Comparison of ENCODE assay signal across 16 mouse cellular contexts in the genomic region with DNA sequence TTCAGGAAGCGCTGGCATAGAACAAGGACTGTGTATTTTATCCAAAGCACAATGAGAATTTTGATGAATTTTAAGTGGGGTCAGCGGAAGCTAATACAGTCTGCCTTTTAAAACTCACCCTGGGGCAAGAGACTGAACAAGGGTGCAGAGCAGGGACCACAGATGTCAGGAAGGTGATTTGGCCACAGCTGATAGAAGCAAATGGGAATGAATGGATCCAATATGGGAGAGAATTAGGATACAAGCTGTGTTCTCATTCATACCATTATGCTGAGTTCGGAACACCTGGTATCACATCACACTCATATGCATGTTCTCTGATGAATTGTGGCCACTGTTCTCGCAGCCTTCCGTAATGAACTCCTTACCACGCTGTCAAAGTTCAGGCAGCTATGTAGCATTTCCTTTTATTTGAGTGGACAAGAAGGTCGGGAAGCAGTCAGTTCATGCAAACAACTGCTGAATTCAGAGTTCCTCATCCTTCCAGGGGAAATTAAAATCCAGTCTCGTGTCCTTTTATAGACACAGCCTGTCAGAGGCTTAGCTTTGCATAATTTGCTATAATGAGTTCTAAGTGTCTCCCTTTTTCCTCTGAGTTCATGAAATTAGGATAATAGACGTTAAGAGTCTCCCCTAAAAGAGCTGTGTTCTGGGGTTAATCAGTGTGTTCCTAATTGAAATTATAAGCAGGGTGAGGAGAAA.
DNase-seq lines count a peak whose midpoint lies in the region; ATAC-seq lines count a peak whose summit lies in the region.
"Had no signal": no experiment of that assay in that cellular context is flagged by ENCODE, and none has a peak within 500 bp of the region (broad histone marks: within the 10 kb centered on the region; RNA-seq: fewer than 3 reads in every experiment).

No protein-coding gene starts in this region.

- H3K9me3 ChIP-seq in forebrain, embryonic 11.5 days (ENCODE audit: control insufficient read depth, low read length): no peaks in the 10 kb centered on the region
- H3K9me3 ChIP-seq in forebrain, embryonic 10.5 days: no peaks in the 10 kb centered on the region
- H3K9me3 ChIP-seq in embryonic facial prominence, embryonic 11.5 days (replicated peaks; ENCODE audit: control insufficient read depth, low read length): no peaks in the 10 kb centered on the region
- H3K9me3 ChIP-seq in hindbrain, embryonic 13.5 days: no peaks in the 10 kb centered on the region
- H3K9me3 ChIP-seq in midbrain, embryonic 16.5 days (replicated peaks; ENCODE audit: control insufficient read depth, low read length, poor library complexity, severe bottlenecking): no peaks in the 10 kb centered on the region
- H3K9me3 ChIP-seq: limb, embryonic 12.5 days; neural tube, embryonic 13.5 days had no signal

- no peak overlapping the region for H3K4me2 ChIP-seq in forebrain, embryonic 11.5 days (ENCODE audit: low read depth, low read length, severe bottlenecking)
- no peak overlapping the region for H3K4me2 ChIP-seq in embryonic facial prominence, embryonic 11.5 days (ENCODE audit: low read depth, low read length)
- no peak overlapping the region for H3K4me2 ChIP-seq in hindbrain, embryonic 13.5 days
- no peak overlapping the region for H3K4me2 ChIP-seq in midbrain, embryonic 16.5 days (ENCODE audit: low read length)
- H3K4me2 ChIP-seq: limb, embryonic 12.5 days; neural tube, embryonic 13.5 days had no signal

- no peaks in the 10 kb centered on the region for H3K27me3 ChIP-seq in forebrain, embryonic 11.5 days (ENCODE audit: control insufficient read depth, insufficient read depth, low read length)
- no peaks in the 10 kb centered on the region for H3K27me3 ChIP-seq in forebrain, embryonic 10.5 days (ENCODE audit: poor library complexity, severe bottlenecking)
- no peaks in the 10 kb centered on the region for H3K27me3 ChIP-seq in embryonic facial prominence, embryonic 11.5 days (ENCODE audit: control insufficient read depth, insufficient read depth, low read length)
- H3K27me3 ChIP-seq in hindbrain, embryonic 13.5 days: no peaks in the 10 kb centered on the region
- no peaks in the 10 kb centered on the region for H3K27me3 ChIP-seq in midbrain, embryonic 16.5 days (ENCODE audit: control insufficient read depth, insufficient read depth, low read depth, low read length)
- H3K27me3 ChIP-seq: limb, embryonic 12.5 days; neural tube, embryonic 13.5 days had no signal

- DNase-seq in forebrain, embryonic 11.5 days (ENCODE audit: low spot score): no peak
- no peak for DNase-seq in forebrain, embryonic 10.5 days (ENCODE audit: extremely low spot score, low spot score)
- DNase-seq in embryonic facial prominence, embryonic 11.5 days (ENCODE audit: low spot score): peak; percentile 40
- DNase-seq in natural killer cell, adult 2 months (ENCODE audit: low spot score in 2 of 2): no peak
- DNase-seq in left cerebral cortex, adult 9 months (ENCODE audit: low spot score in 2 of 2): no peak
- DNase-seq: cerebellum, adult 9-10 months; heart, adult 18-20 months; kidney, postnatal 36 days; liver, postnatal 0 days had no signal

- H3K27ac ChIP-seq in forebrain, embryonic 11.5 days (ENCODE audit: low read depth, low read length): no peak overlapping the region
- no peak overlapping the region for H3K27ac ChIP-seq in forebrain, embryonic 10.5 days
- H3K27ac ChIP-seq in embryonic facial prominence, embryonic 11.5 days (replicated peaks; ENCODE audit: low read depth, low read length): no peak overlapping the region
- H3K27ac ChIP-seq in hindbrain, embryonic 13.5 days: no peak overlapping the region
- H3K27ac ChIP-seq in midbrain, embryonic 16.5 days (ENCODE audit: low read length): no peak overlapping the region
- H3K27ac ChIP-seq: limb, embryonic 12.5 days; macrophage; neural tube, embryonic 13.5 days had no signal

- no peak overlapping the region for H3K4me3 ChIP-seq in forebrain, embryonic 11.5 days (ENCODE audit: low read depth, low read length)
- H3K4me3 ChIP-seq in forebrain, embryonic 10.5 days: no peak overlapping the region
- H3K4me3 ChIP-seq in embryonic facial prominence, embryonic 11.5 days (ENCODE audit: low read depth, low read length): no peak overlapping the region
- H3K4me3 ChIP-seq in hindbrain, embryonic 13.5 days: no peak overlapping the region
- no peak overlapping the region for H3K4me3 ChIP-seq in midbrain, embryonic 16.5 days (ENCODE audit: low read depth, low read length)
- H3K4me3 ChIP-seq: limb, embryonic 12.5 days; neural tube, embryonic 13.5 days had no signal

- no peaks in the 10 kb centered on the region for H3K36me3 ChIP-seq in forebrain, embryonic 11.5 days (ENCODE audit: control insufficient read depth, insufficient read depth, low read length)
- no peaks in the 10 kb centered on the region for H3K36me3 ChIP-seq in forebrain, embryonic 10.5 days (replicated peaks)
- no peaks in the 10 kb centered on the region for H3K36me3 ChIP-seq in embryonic facial prominence, embryonic 11.5 days (replicated peaks; ENCODE audit: control insufficient read depth, insufficient read depth, low read depth, low read length)
- no peaks in the 10 kb centered on the region for H3K36me3 ChIP-seq in hindbrain, embryonic 13.5 days
- no peaks in the 10 kb centered on the region for H3K36me3 ChIP-seq in midbrain, embryonic 16.5 days (ENCODE audit: control insufficient read depth, insufficient read depth, low read length)
- H3K36me3 ChIP-seq: limb, embryonic 12.5 days; neural tube, embryonic 13.5 days had no signal

- no peak overlapping the region for H3K9ac ChIP-seq in forebrain, embryonic 11.5 days (ENCODE audit: low read length)
- H3K9ac ChIP-seq in embryonic facial prominence, embryonic 11.5 days (replicated peaks; ENCODE audit: low read length): no peak overlapping the region
- no peak overlapping the region for H3K9ac ChIP-seq in hindbrain, embryonic 13.5 days
- H3K9ac ChIP-seq in midbrain, embryonic 16.5 days (ENCODE audit: low read depth, low read length): no peak overlapping the region
- H3K9ac ChIP-seq: limb, embryonic 12.5 days; liver, postnatal 0 days; neural tube, embryonic 13.5 days had no signal

- WGBS in forebrain, embryonic 11.5 days: 43% methylated on average over 9 of the region's 9 CpGs
- 58% methylated on average over 9 of the region's 9 CpGs for WGBS in forebrain, embryonic 10.5 days
- WGBS in embryonic facial prominence, embryonic 11.5 days: 28% methylated on average over 9 of the region's 9 CpGs
- WGBS in hindbrain, embryonic 13.5 days: 37% methylated on average over 9 of the region's 9 CpGs
- whole genome bisulfite sequencing in midbrain, embryonic 16.5 days: 31% methylated on average over 9 of the region's 9 CpGs

- no peaks in the 10 kb centered on the region for H3K4me1 ChIP-seq in forebrain, embryonic 11.5 days (replicated peaks; ENCODE audit: control insufficient read depth, insufficient read depth, low read length)
- H3K4me1 ChIP-seq in forebrain, embryonic 10.5 days: peaks cover 11% of the 10 kb centered on the region
- no peaks in the 10 kb centered on the region for H3K4me1 ChIP-seq in embryonic facial prominence, embryonic 11.5 days (ENCODE audit: control insufficient read depth, insufficient read depth, low read length)
- H3K4me1 ChIP-seq in hindbrain, embryonic 13.5 days (replicated peaks): peaks cover 7% of the 10 kb centered on the region; the same call in 1 of the 2 replicates
- no peaks in the 10 kb centered on the region; the same call in 1 of the 2 replicates for H3K4me1 ChIP-seq in midbrain, embryonic 16.5 days (ENCODE audit: control insufficient read depth, insufficient read depth, low read length)
- H3K4me1 ChIP-seq: limb, embryonic 12.5 days had no signal

- ATAC-seq in forebrain, embryonic 11.5 days (replicated peaks; ENCODE audit: low FRiP score): peak; percentile 57; the same call in 1 of the 2 replicates
- peak; percentile 48; the same call in 1 of the 2 replicates for ATAC-seq in embryonic facial prominence, embryonic 11.5 days (replicated peaks; ENCODE audit: insufficient number of reproducible peaks, low FRiP score, low TSS enrichment, low read depth)
- peak; percentile 49; the same call in 1 of the 2 replicates for ATAC-seq in hindbrain, embryonic 13.5 days (ENCODE audit: low FRiP score)
- ATAC-seq in midbrain, embryonic 16.5 days: peak; percentile 64; the same call in 1 of the 2 replicates
- no peak for ATAC-seq in megakaryocyte progenitor cell, adult 5-6 weeks (replicated peaks; ENCODE audit: poor library complexity)
- ATAC-seq: intestine, postnatal 0 days; liver, postnatal 0 days had no signal
